Mouse (Mus musculus) gastrocnemius, adult 8-10 months (tissue): ENCODE measurements around the gene Sf3a1. TPM values are rescaled to one million over a fixed set of nuclear protein-coding genes. Genes with fewer than 3 reads are reported as not detected.

Source experiments
- microRNA-seq: library from miRNA; unstranded; fragments of <30 nt; microRNA quantifications from one replicate; pipeline ENCODE4 v1.2.0, GENCODE M21; 2022
- total RNA-seq, 4 experiments: library from RNA; stranded (reverse); gene quantifications; 2 replicates each; pipeline ENCODE4 v1.2.4; 2022

The Sf3a1 gene
- total RNA-seq, 4 experiments from 2014 or later = 11.3 to 15.6 (median 12.2) TPM

Small RNA genes within 50 kb of the gene (microRNA-seq; reads per million reads assigned to microRNA genes)
- gene Mir3060 = not detected

Other genes starting within 250 kb of the Sf3a1 start
- 10 to 100 TPM; 19.5 to 24.6 (median 21.4) TPM for gene Slc35e4, start 245.7 kb upstream of the Sf3a1 start, total RNA-seq
- 10 to 100 TPM; 11.6 to 17.3 (median 13.2) TPM for gene Tcn2, start 228.2 kb upstream of the Sf3a1 start, total RNA-seq
- 10 to 100 TPM; 25.1 to 33.5 (median 29.8) TPM for gene Pes1, start 196.4 kb upstream of the Sf3a1 start, total RNA-seq
- not detected for gene 4930556J24Rik, start 183.6 kb upstream of the Sf3a1 start, total RNA-seq
- under 1 TPM in 2 of 4 experiments, not detected in 2; 0.24 to 0.31 TPM for gene Gal3st1, start 176.7 kb upstream of the Sf3a1 start, total RNA-seq
- gene Sec14l4, start 128.9 kb upstream of the Sf3a1 start, total RNA-seq = not detected
- gene Sec14l3, start 95.5 kb upstream of the Sf3a1 start, total RNA-seq = not detected
- 10 to 100 TPM; 37.5 to 49.4 (median 44.0) TPM for gene Mtfp1, start 64.9 kb upstream of the Sf3a1 start, total RNA-seq
- gene Sec14l2, start 36.9 kb upstream of the Sf3a1 start, total RNA-seq = under 1 TPM in 3 of 4 experiments, not detected in 1; 0.11 to 0.46 (median 0.24) TPM
- 1 to 10 TPM; 2.9 to 4.4 (median 4.0) TPM for gene Rnf215, start 25.1 kb upstream of the Sf3a1 start, total RNA-seq
- gene Ccdc157, start 57 bp upstream of the Sf3a1 start, total RNA-seq = 1 to 10 TPM; 1.7 to 2.5 (median 2.2) TPM
- gene Tbc1d10a, start 26.4 kb downstream of the Sf3a1 start, total RNA-seq = 1 to 10 TPM; 2.7 to 4.5 (median 3.7) TPM
- gene Castor1, start 57.9 kb downstream of the Sf3a1 start, total RNA-seq = 1 to 10 TPM in 3 of 4 experiments, under 1 TPM in 1; 0.56 to 2.9 (median 1.8) TPM
- not detected for gene Osm, start 76.1 kb downstream of the Sf3a1 start, total RNA-seq
- under 1 TPM in 2 of 4 experiments, not detected in 2; 0.19 to 0.22 TPM for gene Lif, start 97.2 kb downstream of the Sf3a1 start, total RNA-seq